Mouse (Mus musculus): Measurements from ENCODE around the gene Sh3glb1. TPM values are rescaled to one million over a fixed set of nuclear protein-coding genes. Genes with fewer than 3 reads are reported as not detected.
A peak's percentile ranks its signal among the peaks of the same experiment; 100 is the strongest.

Gene Sh3glb1
- polyA plus RNA-seq, 1 experiment from 2014 or later = 119 TPM

- H3K4me1 ChIP-seq (ENCODE audit: control insufficient read depth, insufficient read depth, low read length) = no peaks in the 10 kb centered on the region
- DNase-seq (no peak), ATAC-seq (ENCODE audit: low FRiP score, low TSS enrichment) (no peak)
- no peaks in the 10 kb centered on the region for H3K27me3 ChIP-seq (ENCODE audit: control insufficient read depth, insufficient read depth, low read length)
- H3K4me2 ChIP-seq (ENCODE audit: low read length) = no peak overlapping the region
- H3K9ac ChIP-seq (replicated peaks; ENCODE audit: low read length) = no peak overlapping the region
- H3K9me3 ChIP-seq (ENCODE audit: control insufficient read depth, low read length) = no peaks in the 10 kb centered on the region
- H3K36me3 ChIP-seq (ENCODE audit: control insufficient read depth, insufficient read depth, low read length) = peaks cover 56% of the 10 kb centered on the region
- no peak overlapping the region for H3K27ac ChIP-seq (replicated peaks; ENCODE audit: low read depth, low read length)
- 88% methylated on average over 6 of the region's 6 CpGs for WGBS
- H3K4me3 ChIP-seq (replicated peaks; ENCODE audit: low read depth, low read length) = no peak overlapping the region
Observed at GRCm38 (mm10) chr3:144703959-144704358, 16.2 kb downstream of the Sh3glb1 start.

DNA sequence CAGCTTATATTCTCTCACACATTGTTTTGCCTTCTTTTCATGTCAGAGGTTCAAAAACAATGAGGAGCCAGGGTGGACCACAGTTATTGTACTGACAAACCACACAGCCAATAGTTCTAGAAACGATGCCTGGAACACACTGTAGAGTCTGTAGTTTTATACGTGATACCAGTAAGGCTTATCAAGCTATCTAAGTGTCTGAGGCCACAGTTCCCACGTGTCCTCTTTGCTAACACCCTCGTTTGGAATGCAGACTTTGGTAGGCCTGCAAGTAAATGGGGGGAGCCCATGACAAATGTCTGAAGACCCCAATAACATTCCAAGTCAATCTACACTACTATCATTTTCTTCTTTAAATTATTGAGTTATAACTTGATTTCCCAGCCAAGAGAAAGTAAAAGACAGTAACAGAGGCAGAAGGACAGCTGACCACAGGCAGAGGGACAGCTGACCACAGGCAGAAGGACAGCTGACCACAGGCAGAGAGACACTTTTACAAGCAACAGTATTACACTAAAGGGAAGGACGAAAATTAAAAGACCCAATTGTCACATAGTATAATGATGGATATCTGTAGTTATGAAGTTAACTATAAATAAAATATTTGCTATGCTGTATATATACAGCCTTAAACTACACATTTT lies 21.2 kb downstream of the Sh3glb1 start:
- H3K27me3 ChIP-seq (ENCODE audit: control insufficient read depth, insufficient read depth, low read length) = no peaks in the 10 kb centered on the region
- no peak overlapping the region for H3K4me3 ChIP-seq (replicated peaks; ENCODE audit: low read depth, low read length)
- no peak overlapping the region for H3K4me2 ChIP-seq (ENCODE audit: low read length)
- H3K4me1 ChIP-seq (ENCODE audit: control insufficient read depth, insufficient read depth, low read length) = no peaks in the 10 kb centered on the region
- H3K9ac ChIP-seq (replicated peaks; ENCODE audit: low read length) = no peak overlapping the region
- H3K9me3 ChIP-seq (ENCODE audit: control insufficient read depth, low read length) = no peaks in the 10 kb centered on the region
- 92% methylated on average over 5 of the region's 5 CpGs for WGBS
- H3K27ac ChIP-seq (replicated peaks; ENCODE audit: low read depth, low read length) = no peak overlapping the region
- DNase-seq (no peak), ATAC-seq (ENCODE audit: low FRiP score, low TSS enrichment) (no peak)
- peaks cover 71% of the 10 kb centered on the region for H3K36me3 ChIP-seq (ENCODE audit: control insufficient read depth, insufficient read depth, low read length)

DNA sequence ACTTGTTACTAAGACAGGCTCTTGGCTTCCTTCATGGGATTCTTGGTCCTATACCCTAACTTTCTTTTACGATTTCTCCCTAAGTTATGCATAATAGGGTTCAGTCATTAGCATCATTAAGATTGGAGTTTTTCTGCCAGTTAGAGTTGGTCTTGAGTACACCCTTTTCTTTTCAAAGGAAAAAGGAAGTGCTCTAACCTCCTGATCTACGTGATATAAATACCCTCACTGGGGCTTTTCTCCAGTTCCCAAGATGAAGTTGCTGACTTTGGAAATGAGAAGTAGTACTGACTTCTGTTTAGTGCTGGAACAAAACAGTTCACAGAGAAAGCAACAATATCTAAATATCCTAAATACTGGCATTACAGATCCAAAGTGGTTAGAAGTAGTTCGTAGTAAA lies 22.2 kb downstream of the Sh3glb1 start:
- no peak overlapping the region for H3K4me2 ChIP-seq (ENCODE audit: low read length)
- H3K9me3 ChIP-seq (ENCODE audit: control insufficient read depth, low read length) = no peaks in the 10 kb centered on the region
- ATAC-seq (ENCODE audit: low FRiP score, low TSS enrichment) (no peak), DNase-seq (no peak)
- no peaks in the 10 kb centered on the region for H3K4me1 ChIP-seq (ENCODE audit: control insufficient read depth, insufficient read depth, low read length)
- H3K36me3 ChIP-seq (ENCODE audit: control insufficient read depth, insufficient read depth, low read length) = peaks cover 72% of the 10 kb centered on the region
- H3K4me3 ChIP-seq (replicated peaks; ENCODE audit: low read depth, low read length) = no peak overlapping the region
- no peaks in the 10 kb centered on the region for H3K27me3 ChIP-seq (ENCODE audit: control insufficient read depth, insufficient read depth, low read length)
- H3K27ac ChIP-seq (replicated peaks; ENCODE audit: low read depth, low read length) = no peak overlapping the region
- no peak overlapping the region for H3K9ac ChIP-seq (replicated peaks; ENCODE audit: low read length)
- 93% methylated on average over 3 of the region's 3 CpGs for WGBS

DNA sequence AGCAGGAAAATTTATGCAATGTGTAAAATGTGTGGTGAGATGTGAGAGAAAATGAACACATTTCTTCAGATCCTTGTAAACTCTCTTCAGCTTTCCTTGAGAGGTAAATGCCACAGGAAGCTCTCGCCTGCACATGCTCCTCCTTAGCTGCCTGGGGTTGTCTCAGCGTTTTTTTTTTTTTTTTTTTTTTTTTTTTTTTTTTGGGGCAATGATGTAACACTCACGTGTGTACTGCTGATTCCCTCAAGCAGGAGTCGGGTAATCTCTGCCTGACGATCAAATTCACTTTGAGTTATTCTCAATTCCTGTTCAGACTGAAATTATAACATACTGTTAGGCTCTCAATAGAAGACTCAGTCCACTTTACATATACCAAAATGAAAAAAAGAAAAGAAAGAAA lies 23.0 kb downstream of the Sh3glb1 start:
- 79% methylated on average over 5 of the region's 5 CpGs for WGBS
- H3K4me2 ChIP-seq (ENCODE audit: low read length) = no peak overlapping the region
- no peak overlapping the region for H3K9ac ChIP-seq (replicated peaks; ENCODE audit: low read length)
- no peak overlapping the region for H3K4me3 ChIP-seq (replicated peaks; ENCODE audit: low read depth, low read length)
- H3K9me3 ChIP-seq (ENCODE audit: control insufficient read depth, low read length) = no peaks in the 10 kb centered on the region
- H3K27ac ChIP-seq (replicated peaks; ENCODE audit: low read depth, low read length) = no peak overlapping the region
- H3K4me1 ChIP-seq (ENCODE audit: control insufficient read depth, insufficient read depth, low read length) = no peaks in the 10 kb centered on the region
- H3K27me3 ChIP-seq (ENCODE audit: control insufficient read depth, insufficient read depth, low read length) = no peaks in the 10 kb centered on the region
- no peak for DNase-seq
- no peak for ATAC-seq (ENCODE audit: low FRiP score, low TSS enrichment)
- peaks cover 69% of the 10 kb centered on the region for H3K36me3 ChIP-seq (ENCODE audit: control insufficient read depth, insufficient read depth, low read length)

GRCm38 (mm10) chr3:144694941-144695340 lies 25.2 kb downstream of the Sh3glb1 start:
- Histone ChIP-seq H3K9ac (replicated peaks; ENCODE audit: low read length) (no peak overlapping the region), H3K4me3 (replicated peaks; ENCODE audit: low read depth, low read length) (no peak overlapping the region), H3K27ac (replicated peaks; ENCODE audit: low read depth, low read length) (no peak overlapping the region), H3K9me3 (ENCODE audit: control insufficient read depth, low read length) (no peaks in the 10 kb centered on the region), H3K4me2 (ENCODE audit: low read length) (no peak overlapping the region), H3K36me3 (ENCODE audit: control insufficient read depth, insufficient read depth, low read length) (peaks cover 76% of the 10 kb centered on the region), H3K27me3 (ENCODE audit: control insufficient read depth, insufficient read depth, low read length) (no peaks in the 10 kb centered on the region), H3K4me1 (ENCODE audit: control insufficient read depth, insufficient read depth, low read length) (no peaks in the 10 kb centered on the region)
- 93% methylated on average over 7 of the region's 7 CpGs for WGBS
- ATAC-seq (ENCODE audit: low FRiP score, low TSS enrichment) (no peak), DNase-seq (no peak)

DNA sequence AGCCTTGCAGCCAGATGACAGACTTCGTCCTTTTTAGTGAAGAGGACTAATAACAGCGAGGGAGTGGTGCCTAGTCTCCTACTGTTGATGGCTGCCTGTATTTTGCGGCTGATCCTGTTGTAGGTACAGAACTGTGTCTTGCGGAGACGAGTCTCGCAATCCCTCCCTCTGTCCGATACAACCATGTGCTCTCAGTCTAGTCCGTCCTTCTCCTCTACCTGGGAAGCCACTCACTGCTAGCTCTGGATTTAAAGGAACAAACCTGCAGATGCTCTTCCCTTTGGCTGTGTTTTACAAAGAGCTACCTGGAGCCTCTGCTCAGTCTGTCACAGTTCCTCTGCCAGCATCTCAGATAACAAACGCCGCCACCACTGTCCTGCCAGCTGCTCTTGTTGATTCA lies 26.1 kb downstream of the Sh3glb1 start:
- no peak overlapping the region for H3K9ac ChIP-seq (replicated peaks; ENCODE audit: low read length)
- no peaks in the 10 kb centered on the region for H3K9me3 ChIP-seq (ENCODE audit: control insufficient read depth, low read length)
- no peaks in the 10 kb centered on the region for H3K27me3 ChIP-seq (ENCODE audit: control insufficient read depth, insufficient read depth, low read length)
- DNase-seq (no peak), ATAC-seq (ENCODE audit: low FRiP score, low TSS enrichment) (no peak)
- H3K4me1 ChIP-seq (ENCODE audit: control insufficient read depth, insufficient read depth, low read length) = no peaks in the 10 kb centered on the region
- 95% methylated on average over 10 of the region's 10 CpGs for WGBS
- H3K36me3 ChIP-seq (ENCODE audit: control insufficient read depth, insufficient read depth, low read length) = peaks cover 79% of the 10 kb centered on the region
- no peak overlapping the region for H3K27ac ChIP-seq (replicated peaks; ENCODE audit: low read depth, low read length)
- no peak overlapping the region for H3K4me3 ChIP-seq (replicated peaks; ENCODE audit: low read depth, low read length)
- H3K4me2 ChIP-seq (ENCODE audit: low read length) = no peak overlapping the region

GRCm38 (mm10) chr3:144692052-144692451 lies 28.1 kb downstream of the Sh3glb1 start:
- Histone ChIP-seq H3K4me3 (replicated peaks; ENCODE audit: low read depth, low read length) (no peak overlapping the region), H3K9me3 (ENCODE audit: control insufficient read depth, low read length) (no peaks in the 10 kb centered on the region), H3K27me3 (ENCODE audit: control insufficient read depth, insufficient read depth, low read length) (no peaks in the 10 kb centered on the region), H3K9ac (replicated peaks; ENCODE audit: low read length) (no peak overlapping the region), H3K27ac (replicated peaks; ENCODE audit: low read depth, low read length) (no peak overlapping the region), H3K4me2 (ENCODE audit: low read length) (no peak overlapping the region), H3K4me1 (ENCODE audit: control insufficient read depth, insufficient read depth, low read length) (no peaks in the 10 kb centered on the region), H3K36me3 (ENCODE audit: control insufficient read depth, insufficient read depth, low read length) (peaks cover 72% of the 10 kb centered on the region)
- ATAC-seq (ENCODE audit: low FRiP score, low TSS enrichment) = peak; percentile 35; the same call in 1 of the 2 replicates
- 46% methylated on average over 3 of the region's 3 CpGs for WGBS
- peak; percentile 80 for DNase-seq

GRCm38 (mm10) chr3:144689236-144689635 lies 30.9 kb downstream of the Sh3glb1 start:
- Histone ChIP-seq H3K27me3 (ENCODE audit: control insufficient read depth, insufficient read depth, low read length) (no peaks in the 10 kb centered on the region), H3K27ac (replicated peaks; ENCODE audit: low read depth, low read length) (no peak overlapping the region), H3K4me1 (ENCODE audit: control insufficient read depth, insufficient read depth, low read length) (no peaks in the 10 kb centered on the region), H3K9me3 (ENCODE audit: control insufficient read depth, low read length) (no peaks in the 10 kb centered on the region), H3K4me2 (ENCODE audit: low read length) (no peak overlapping the region), H3K36me3 (ENCODE audit: control insufficient read depth, insufficient read depth, low read length) (peaks cover 49% of the 10 kb centered on the region), H3K9ac (replicated peaks; ENCODE audit: low read length) (no peak overlapping the region), H3K4me3 (replicated peaks; ENCODE audit: low read depth, low read length) (no peak overlapping the region)
- ATAC-seq (ENCODE audit: low FRiP score, low TSS enrichment) (peak; percentile 48; the same call in 1 of the 2 replicates), DNase-seq (peak; percentile 31)
- WGBS = 13% methylated on average over 11 of the region's 11 CpGs

DNA sequence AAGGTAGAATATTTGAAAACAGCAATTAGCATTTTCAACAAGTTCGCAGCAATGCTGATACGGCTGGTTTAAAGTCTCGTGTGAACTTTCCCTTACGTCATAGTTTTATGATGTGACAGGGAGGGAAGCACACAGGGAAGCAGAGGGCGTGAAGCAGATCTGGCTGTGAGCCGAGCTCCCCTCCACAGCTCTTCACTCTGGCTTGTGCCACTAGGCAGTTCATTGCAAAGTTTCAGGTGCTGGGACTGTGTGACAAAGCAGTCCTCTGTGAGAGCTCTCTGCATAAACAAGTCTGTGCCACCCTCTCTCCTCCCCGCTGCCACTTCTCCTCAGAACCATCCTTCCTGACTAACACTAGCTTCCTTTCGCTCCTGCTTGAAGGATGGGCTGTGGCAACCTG lies 31.9 kb downstream of the Sh3glb1 start:
- no peak overlapping the region for H3K4me2 ChIP-seq (ENCODE audit: low read length)
- no peak overlapping the region for H3K9ac ChIP-seq (replicated peaks; ENCODE audit: low read length)
- no peaks in the 10 kb centered on the region for H3K27me3 ChIP-seq (ENCODE audit: control insufficient read depth, insufficient read depth, low read length)
- H3K36me3 ChIP-seq (ENCODE audit: control insufficient read depth, insufficient read depth, low read length) = peaks cover 40% of the 10 kb centered on the region
- DNase-seq (no peak), ATAC-seq (ENCODE audit: low FRiP score, low TSS enrichment) (no peak)
- H3K4me1 ChIP-seq (ENCODE audit: control insufficient read depth, insufficient read depth, low read length) = no peaks in the 10 kb centered on the region
- H3K9me3 ChIP-seq (ENCODE audit: control insufficient read depth, low read length) = no peaks in the 10 kb centered on the region
- WGBS = 79% methylated on average over 8 of the region's 8 CpGs
- H3K4me3 ChIP-seq (replicated peaks; ENCODE audit: low read depth, low read length) = no peak overlapping the region
- H3K27ac ChIP-seq (replicated peaks; ENCODE audit: low read depth, low read length) = no peak overlapping the region
